Mouse (Mus musculus): ENCODE measurements around the gene Sh3kbp1. TPM values are rescaled to one million over a fixed set of nuclear protein-coding genes. Genes with fewer than 3 reads are reported as not detected.

Sh3kbp1 gene
- polyA plus RNA-seq, 1 experiment: 139 TPM

- Histone ChIP-seq H3K27ac (ENCODE audit: insufficient read depth, low read depth, low read length) (no peak overlapping the region), H3K4me1 (ENCODE audit: control insufficient read depth, insufficient read depth, low read length) (no peaks in the 10 kb centered on the region), H3K4me3 (ENCODE audit: insufficient read depth, low read length) (no peak overlapping the region)
- TF ChIP-seq CTCF (IDR thresholded peaks at IDR 0.05; ENCODE audit: low read depth, low read length) (no peak), POLR2A (IDR thresholded peaks at IDR 0.05; ENCODE audit: borderline replicate concordance, low read depth, low read length) (no peak)
Measured at GRCm38 (mm10) chrX:159961385-159961784, 334.3 kb downstream of the Sh3kbp1 start.

- no peaks in the 10 kb centered on the region for H3K4me1 ChIP-seq (ENCODE audit: control insufficient read depth, insufficient read depth, low read length)
- TF ChIP-seq CTCF (IDR thresholded peaks at IDR 0.05; ENCODE audit: low read depth, low read length) (no peak), POLR2A (IDR thresholded peaks at IDR 0.05; ENCODE audit: borderline replicate concordance, low read depth, low read length) (no peak)
- no peak overlapping the region for H3K27ac ChIP-seq (ENCODE audit: insufficient read depth, low read depth, low read length)
- H3K4me3 ChIP-seq (ENCODE audit: insufficient read depth, low read length): no peak overlapping the region
Measured at GRCm38 (mm10) chrX:159963273-159963672, 336.2 kb downstream of the Sh3kbp1 start.

- peaks cover 3% of the 10 kb centered on the region for H3K4me1 ChIP-seq (ENCODE audit: control insufficient read depth, insufficient read depth, low read length)
- no peak overlapping the region for H3K27ac ChIP-seq (ENCODE audit: insufficient read depth, low read depth, low read length)
- TF ChIP-seq CTCF (IDR thresholded peaks at IDR 0.05; ENCODE audit: low read depth, low read length) (no peak), POLR2A (IDR thresholded peaks at IDR 0.05; ENCODE audit: borderline replicate concordance, low read depth, low read length) (no peak)
- no peak overlapping the region for H3K4me3 ChIP-seq (ENCODE audit: insufficient read depth, low read length)
Measured at GRCm38 (mm10) chrX:159963925-159964324, 336.9 kb downstream of the Sh3kbp1 start.

- no peak for TF ChIP-seq POLR2A (IDR thresholded peaks at IDR 0.05; ENCODE audit: borderline replicate concordance, low read depth, low read length)
- TF ChIP-seq CTCF (IDR thresholded peaks at IDR 0.05; ENCODE audit: low read depth, low read length): no peak
- no peak overlapping the region for H3K4me3 ChIP-seq (ENCODE audit: insufficient read depth, low read length)
- no peak overlapping the region for H3K27ac ChIP-seq (ENCODE audit: insufficient read depth, low read depth, low read length)
- peaks cover 9% of the 10 kb centered on the region for H3K4me1 ChIP-seq (ENCODE audit: control insufficient read depth, insufficient read depth, low read length)
Measured at GRCm38 (mm10) chrX:159969025-159969424, 342.0 kb downstream of the Sh3kbp1 start.

GRCm38 (mm10) chrX:159971091-159971779 lies 344.2 kb downstream of the Sh3kbp1 start:
- Histone ChIP-seq H3K27ac (ENCODE audit: insufficient read depth, low read depth, low read length) (no peak overlapping the region), H3K4me3 (ENCODE audit: insufficient read depth, low read length) (no peak overlapping the region), H3K4me1 (ENCODE audit: control insufficient read depth, insufficient read depth, low read length) (peaks cover 12% of the 10 kb centered on the region)
- TF ChIP-seq CTCF (IDR thresholded peaks at IDR 0.05; ENCODE audit: low read depth, low read length): no peak
- TF ChIP-seq POLR2A (IDR thresholded peaks at IDR 0.05; ENCODE audit: borderline replicate concordance, low read depth, low read length): no peak

GRCm38 (mm10) chrX:159973730-159974129 lies 346.7 kb downstream of the Sh3kbp1 start:
- no peak for TF ChIP-seq POLR2A (IDR thresholded peaks at IDR 0.05; ENCODE audit: borderline replicate concordance, low read depth, low read length)
- peak; percentile 41; the same call in 1 of the 2 replicates for TF ChIP-seq CTCF (IDR thresholded peaks at IDR 0.05; ENCODE audit: low read depth, low read length)
- no peak overlapping the region for H3K27ac ChIP-seq (ENCODE audit: insufficient read depth, low read depth, low read length)
- no peak overlapping the region for H3K4me3 ChIP-seq (ENCODE audit: insufficient read depth, low read length)

GRCm38 (mm10) chrX:159976243-159976642 lies 349.2 kb downstream of the Sh3kbp1 start:
- no peak overlapping the region for H3K4me3 ChIP-seq (ENCODE audit: insufficient read depth, low read length)
- peaks cover 7% of the 10 kb centered on the region for H3K4me1 ChIP-seq (ENCODE audit: control insufficient read depth, insufficient read depth, low read length)
- no peak overlapping the region for H3K27ac ChIP-seq (ENCODE audit: insufficient read depth, low read depth, low read length)
- no peak for TF ChIP-seq CTCF (IDR thresholded peaks at IDR 0.05; ENCODE audit: low read depth, low read length)
- TF ChIP-seq POLR2A (IDR thresholded peaks at IDR 0.05; ENCODE audit: borderline replicate concordance, low read depth, low read length): no peak

More at GRCm38 (mm10) chrX:159973730-159974129, 346.7 kb downstream of the Sh3kbp1 start:
- peaks cover 12% of the 10 kb centered on the region for H3K4me1 ChIP-seq (ENCODE audit: control insufficient read depth, insufficient read depth, low read length)

GRCm38 (mm10) chrX:159988002-159988960 lies 361.2 kb downstream of the Sh3kbp1 start, which contains the start of gene Map3k15:
Gene Map3k15, plus strand, starts transcription at chrX:159988433.
- TF ChIP-seq POLR2A (IDR thresholded peaks at IDR 0.05; ENCODE audit: borderline replicate concordance, low read depth, low read length): no peak
- TF ChIP-seq CTCF (IDR thresholded peaks at IDR 0.05; ENCODE audit: low read depth, low read length): 0 out of 2 replicates have a peak, but pooled peaks have one; percentile 27
- peak within 1 kb of the TSS; percentile 58 for H3K4me3 ChIP-seq (ENCODE audit: insufficient read depth, low read length)
- H3K4me1 ChIP-seq (ENCODE audit: control insufficient read depth, insufficient read depth, low read length): no peaks in the 10 kb centered on the region
- H3K27ac ChIP-seq (ENCODE audit: insufficient read depth, low read depth, low read length): no peak within 1 kb of the TSS

- H3K4me3 ChIP-seq (ENCODE audit: insufficient read depth, low read length): no peak overlapping the region
- no peak for TF ChIP-seq CTCF (IDR thresholded peaks at IDR 0.05; ENCODE audit: low read depth, low read length)
- TF ChIP-seq POLR2A (IDR thresholded peaks at IDR 0.05; ENCODE audit: borderline replicate concordance, low read depth, low read length): no peak
- H3K27ac ChIP-seq (ENCODE audit: insufficient read depth, low read depth, low read length): no peak overlapping the region
- no peaks in the 10 kb centered on the region for H3K4me1 ChIP-seq (ENCODE audit: control insufficient read depth, insufficient read depth, low read length)
Measured at GRCm38 (mm10) chrX:159995808-159996207, 368.7 kb downstream of the Sh3kbp1 start.

Other genes starting within 250 kb of the Sh3kbp1 start
- not detected in 2 replicates for gene Map7d2, start 212.7 kb upstream of the Sh3kbp1 start, polyA plus RNA-seq (2012; ENCODE audit: insufficient read depth, insufficient read length, missing spikeins)
- gene Bclaf3, start 100.6 kb upstream of the Sh3kbp1 start, polyA plus RNA-seq (2012; ENCODE audit: insufficient read depth, insufficient read length, missing spikeins): 9.5 and 10.7 TPM in 2 replicates